Mouse (Mus musculus): Measurements from ENCODE around the gene Aldoart2. TPM values are rescaled to one million over a fixed set of nuclear protein-coding genes. Genes with fewer than 3 reads are reported as not detected.

The Aldoart2 gene
- polyA plus RNA-seq (2012; rRNA removed): not detected in 2 replicates

GRCm38 (mm10) chr12:55565206-55565605 lies at the start of gene Aldoart2:
TSS of gene Aldoart2 (plus strand) at chr12:55565239.

GRCm38 (mm10) chr12:55598887-55599561 lies 34.0 kb downstream of the Aldoart2 start, which contains the start of gene Insm2:
TSS of gene Insm2 (plus strand) at chr12:55599427.

Other genes starting within 250 kb of the Aldoart2 start
- gene Psma6, start 181.0 kb upstream of the Aldoart2 start, polyA plus RNA-seq (2012; rRNA removed): 247 and 296 TPM in 2 replicates
- 19.4 and 28.7 TPM in 2 replicates for gene Nfkbia, start 72.6 kb upstream of the Aldoart2 start, polyA plus RNA-seq (2012; rRNA removed)
- 0.44 and 0.75 TPM in 2 replicates for gene Insm2, start 34.2 kb downstream of the Aldoart2 start, polyA plus RNA-seq (2012; rRNA removed)